Mouse (Mus musculus) limb, embryonic 10.5 days (tissue): ENCODE data around the gene Mansc1. TPM values are rescaled to one million over a fixed set of nuclear protein-coding genes. Genes with fewer than 3 reads are reported as not detected.

ENCODE experiments used
- DNase-seq: peaks from one replicate; pipeline ENCODE4 v3.0.0-alpha.2; 2017; ENCODE audit warnings: low spot score
- H3K27ac ChIP-seq: fragments of 300-500 bp; sonication (generic); 2 replicates; pipeline ENCODE4 v1.5.1; 2016; ENCODE audit warnings: mild to moderate bottlenecking
- H3K27me3 ChIP-seq: fragments of 300-500 bp; sonication (generic); 2 replicates; pipeline ENCODE4 v1.6.1; 2016; ENCODE audit warnings: low read depth, mild to moderate bottlenecking; ENCODE audit not compliant: poor library complexity, severe bottlenecking
- H3K36me3 ChIP-seq: fragments of 300-500 bp; sonication (generic); 2 replicates; pipeline ENCODE4 v1.6.1; 2016; ENCODE audit warnings: mild to moderate bottlenecking, moderate library complexity
- H3K4me1 ChIP-seq: fragments of 300-500 bp; sonication (generic); 2 replicates; pipeline ENCODE4 v1.6.1; 2016
- H3K4me3 ChIP-seq: fragments of 300-500 bp; sonication (generic); 2 replicates; pipeline ENCODE4 v1.5.1; 2016; ENCODE audit warnings: mild to moderate bottlenecking, moderate library complexity
- H3K9me3 ChIP-seq: fragments of 300-500 bp; sonication (generic); replicated peaks from 2 replicates; pipeline ENCODE4 v1.6.1; 2016; ENCODE audit warnings: mild to moderate bottlenecking
- WGBS: fragments of 180-500 bp; shearing (Covaris S2); methylation state at CpG from one replicate; pipeline ENCODE4 v1.1.7; 2016; 5-methylcytosine and 5-hydroxymethylcytosine counted together
- polyA plus RNA-seq: library from polyadenylated mRNA; unstranded; fragments of >200 nt; fragmentation: Nextera tagmentation; extraction: Ambion mirVana; gene quantifications from 2 replicates; pipeline ENCODE4 v1.2.1, GENCODE M21; 2016

The Mansc1 gene
- polyA plus RNA-seq, 1 experiment from 2014 or later, result 0.33 TPM

GRCm38 (mm10) chr6:134606540-134606939 lies 25.7 kb downstream of the Mansc1 start:
- no peaks in the 10 kb centered on the region for H3K27me3 ChIP-seq
- no peaks in the 10 kb centered on the region for H3K36me3 ChIP-seq
- H3K4me3 ChIP-seq, result no peak overlapping the region
- no peaks in the 10 kb centered on the region for H3K9me3 ChIP-seq
- no peak for DNase-seq
- peak overlapping the region; percentile 51 for H3K27ac ChIP-seq
- H3K4me1 ChIP-seq, result peaks cover 30% of the 10 kb centered on the region
- WGBS, result 60% methylated on average over 6 of the region's 6 CpGs

DNA sequence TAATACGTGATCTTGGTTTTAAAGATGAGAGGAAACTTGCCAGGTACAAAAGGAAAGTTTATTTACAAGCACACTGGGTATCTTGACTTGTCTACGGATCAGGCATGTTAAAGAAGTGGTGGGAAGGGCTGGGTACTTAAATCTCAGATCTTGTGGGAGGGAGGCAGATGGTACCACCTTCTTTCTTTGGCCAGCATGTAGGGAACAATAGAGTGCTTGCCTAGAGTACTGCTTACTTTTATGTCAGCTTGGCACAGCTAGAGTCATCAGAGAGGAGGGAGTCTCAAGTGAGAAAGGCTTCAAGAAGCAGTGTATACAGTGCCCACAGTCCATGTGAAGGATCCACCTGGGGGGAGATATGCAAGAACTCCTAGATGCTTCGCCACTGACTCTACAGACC lies 27.1 kb downstream of the Mansc1 start:
- Histone ChIP-seq H3K4me3 (no peak overlapping the region), H3K4me1 (peaks cover 38% of the 10 kb centered on the region), H3K27ac (no peak overlapping the region), H3K36me3 (no peaks in the 10 kb centered on the region), H3K9me3 (no peaks in the 10 kb centered on the region), H3K27me3 (no peaks in the 10 kb centered on the region)
- WGBS, result 85% methylated on average over 3 of the region's 3 CpGs
- DNase-seq, result no peak

DNA sequence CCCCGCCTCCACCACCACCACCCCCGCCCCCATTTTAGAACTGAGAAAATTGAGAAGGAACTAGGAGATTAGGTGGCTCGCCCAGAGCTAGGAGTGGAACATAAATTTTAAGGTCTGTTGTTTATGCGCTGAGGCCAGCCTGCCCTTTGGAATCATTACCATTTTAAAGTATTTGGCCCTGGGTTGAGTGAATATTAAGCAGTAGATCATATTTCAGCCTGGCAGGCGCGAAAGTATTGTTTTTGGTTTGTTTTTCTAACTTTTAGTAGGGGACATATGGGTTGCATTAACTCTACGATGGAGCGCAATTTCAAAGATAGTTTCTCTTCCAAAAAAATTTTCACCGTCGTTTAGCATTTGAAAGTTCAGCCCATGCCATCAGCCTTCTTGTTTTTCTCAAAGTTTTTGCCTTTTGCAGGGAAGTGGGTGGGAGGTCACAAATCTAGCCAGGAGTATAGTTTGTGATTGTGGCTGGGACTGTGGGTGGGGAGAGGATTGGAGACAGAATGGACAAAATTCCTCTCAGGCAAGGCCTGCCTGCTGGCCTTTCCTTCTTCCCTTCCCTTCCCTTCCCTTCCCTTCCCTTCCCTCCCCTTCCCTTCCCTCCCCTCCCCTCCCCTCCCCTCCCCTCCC lies 29.8 kb downstream of the Mansc1 start:
- no peak for DNase-seq
- 23% methylated on average over 10 of the region's 10 CpGs for WGBS
- peak overlapping the region; percentile 57 for H3K27ac ChIP-seq

GRCm38 (mm10) chr6:134601766-134602165 lies 30.5 kb downstream of the Mansc1 start:
- Histone ChIP-seq H3K4me1 (peaks cover 32% of the 10 kb centered on the region), H3K27me3 (no peaks in the 10 kb centered on the region), H3K9me3 (no peaks in the 10 kb centered on the region), H3K36me3 (no peaks in the 10 kb centered on the region), H3K4me3 (peak overlapping the region; percentile 24; the same call in 1 of the 2 replicates), H3K27ac (peak overlapping the region; percentile 73)
- WGBS, result 36% methylated on average over 3 of the region's 3 CpGs
- no peak for DNase-seq

More for the DNA sequence above, 29.8 kb downstream of the Mansc1 start:
- H3K27me3 ChIP-seq, result no peaks in the 10 kb centered on the region
- no peaks in the 10 kb centered on the region for H3K36me3 ChIP-seq
- H3K9me3 ChIP-seq, result no peaks in the 10 kb centered on the region
- peak overlapping the region; percentile 15; the same call in 1 of the 2 replicates for H3K4me3 ChIP-seq
- peaks cover 38% of the 10 kb centered on the region for H3K4me1 ChIP-seq

DNA sequence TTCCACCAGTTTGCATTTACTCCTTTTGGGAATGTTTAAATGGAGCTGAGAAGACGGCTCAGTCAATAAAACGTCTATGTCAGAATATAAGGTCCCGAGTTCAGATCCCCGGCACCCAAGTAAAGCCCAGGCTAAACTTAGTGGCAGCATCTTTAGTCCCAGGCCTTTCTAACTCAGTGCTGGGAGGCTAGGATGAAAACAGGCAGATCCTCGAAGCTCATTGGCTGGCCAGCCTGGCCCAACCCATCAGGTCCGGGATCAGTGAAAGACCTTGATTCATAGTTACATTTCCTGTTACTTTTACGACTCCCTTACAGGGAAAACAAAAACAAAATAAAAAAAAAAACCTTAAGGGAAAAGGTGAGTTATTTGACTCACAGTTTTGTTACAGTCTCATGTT lies 31.2 kb downstream of the Mansc1 start:
- H3K27me3 ChIP-seq, result no peaks in the 10 kb centered on the region
- H3K4me3 ChIP-seq, result no peak overlapping the region
- WGBS, result 58% methylated on average over 7 of the region's 7 CpGs
- peak overlapping the region; percentile 73; the same call in 1 of the 2 replicates for H3K27ac ChIP-seq
- no peaks in the 10 kb centered on the region for H3K9me3 ChIP-seq
- H3K4me1 ChIP-seq, result peaks cover 25% of the 10 kb centered on the region
- H3K36me3 ChIP-seq, result no peaks in the 10 kb centered on the region
- no peak for DNase-seq

GRCm38 (mm10) chr6:134599239-134599638 lies 33.0 kb downstream of the Mansc1 start:
- no peaks in the 10 kb centered on the region for H3K27me3 ChIP-seq
- DNase-seq, result no peak
- peaks cover 25% of the 10 kb centered on the region for H3K4me1 ChIP-seq
- no peaks in the 10 kb centered on the region for H3K9me3 ChIP-seq
- no peak overlapping the region for H3K27ac ChIP-seq
- no peaks in the 10 kb centered on the region for H3K36me3 ChIP-seq
- no peak overlapping the region for H3K4me3 ChIP-seq
- WGBS, result 91% methylated on average over 1 of the region's 1 CpGs

DNA sequence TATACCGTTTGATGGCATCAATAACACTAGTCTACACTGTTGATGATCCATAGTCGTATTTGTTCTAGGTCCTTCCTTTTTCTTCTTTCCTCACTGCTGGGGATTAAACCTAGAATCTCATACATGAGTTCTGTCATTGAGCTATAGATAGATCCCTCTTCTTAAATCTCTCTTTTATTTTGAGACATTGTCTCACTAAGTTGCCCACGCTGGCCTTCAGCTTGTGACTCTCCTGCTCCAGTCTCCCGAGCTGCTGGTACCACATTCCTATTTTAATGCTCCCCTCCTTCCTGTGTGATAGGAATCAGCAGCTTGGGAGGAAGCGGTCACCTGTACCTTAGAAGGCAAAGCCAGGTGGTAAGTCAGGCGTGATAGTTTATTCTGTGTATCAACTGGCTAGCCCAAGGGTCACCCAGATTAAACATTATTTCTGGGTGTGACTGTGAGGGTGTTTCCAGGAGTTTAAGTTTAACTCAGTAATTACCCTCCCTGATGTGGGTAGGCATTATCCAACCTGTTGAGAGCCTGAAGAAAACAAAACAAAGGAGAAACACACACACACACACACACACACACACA lies 34.5 kb downstream of the Mansc1 start:
- Histone ChIP-seq H3K4me1 (peaks cover 19% of the 10 kb centered on the region), H3K9me3 (no peaks in the 10 kb centered on the region), H3K27me3 (no peaks in the 10 kb centered on the region), H3K27ac (no peak overlapping the region), H3K4me3 (no peak overlapping the region), H3K36me3 (no peaks in the 10 kb centered on the region)
- DNase-seq, result no peak
- WGBS, result 86% methylated on average over 6 of the region's 6 CpGs

- WGBS, result 84% methylated on average over 21 of the region's 21 CpGs
- Histone ChIP-seq H3K27ac (no peak overlapping the region), H3K4me1 (no peaks in the 10 kb centered on the region), H3K27me3 (no peaks in the 10 kb centered on the region), H3K36me3 (no peaks in the 10 kb centered on the region), H3K4me3 (no peak overlapping the region), H3K9me3 (no peaks in the 10 kb centered on the region)
- no peak for DNase-seq
These were observed 37.5 kb downstream of the Mansc1 start for GRCm38 (mm10) chr6:134594569-134595442.

DNA sequence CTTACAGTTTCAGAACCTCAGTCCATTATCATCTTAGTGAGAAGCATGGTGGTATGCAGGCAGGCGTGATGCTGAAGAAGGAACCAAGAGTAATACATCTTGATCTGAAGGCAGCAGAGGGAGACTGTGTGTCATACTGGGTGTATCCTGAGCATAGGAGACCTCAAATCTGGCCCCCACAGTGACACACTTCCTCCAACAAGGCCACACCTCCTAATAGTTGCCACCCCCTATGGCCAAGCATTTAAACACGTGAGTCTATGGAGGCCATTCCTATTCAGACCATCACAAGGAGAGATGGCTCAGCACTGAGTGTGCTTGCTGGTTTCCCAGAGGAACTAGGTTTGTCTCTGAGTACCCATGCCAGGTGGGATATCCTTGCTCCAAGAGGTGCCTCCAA lies 40.7 kb downstream of the Mansc1 start:
- Histone ChIP-seq H3K36me3 (no peaks in the 10 kb centered on the region), H3K9me3 (no peaks in the 10 kb centered on the region), H3K27me3 (no peaks in the 10 kb centered on the region), H3K27ac (no peak overlapping the region), H3K4me3 (no peak overlapping the region), H3K4me1 (0 out of 2 replicates have a peak, but pooled peaks cover 5% of the 10 kb centered on the region)
- WGBS, result 83% methylated on average over 2 of the region's 2 CpGs
- no peak for DNase-seq

- 0 out of 2 replicates have a peak, but pooled peaks cover 5% of the 10 kb centered on the region for H3K4me1 ChIP-seq
- WGBS, result 81% methylated on average over 5 of the region's 5 CpGs
- no peaks in the 10 kb centered on the region for H3K27me3 ChIP-seq
- no peaks in the 10 kb centered on the region for H3K36me3 ChIP-seq
- H3K9me3 ChIP-seq, result no peaks in the 10 kb centered on the region
- no peak overlapping the region for H3K27ac ChIP-seq
- no peak for DNase-seq
- H3K4me3 ChIP-seq, result no peak overlapping the region
These were observed 46.0 kb downstream of the Mansc1 start for GRCm38 (mm10) chr6:134586241-134586640.

- Histone ChIP-seq H3K4me3 (no peak overlapping the region), H3K27ac (no peak overlapping the region), H3K36me3 (no peaks in the 10 kb centered on the region), H3K4me1 (0 out of 2 replicates have a peak, but pooled peaks cover 5% of the 10 kb centered on the region), H3K27me3 (no peaks in the 10 kb centered on the region), H3K9me3 (no peaks in the 10 kb centered on the region)
- no peak for DNase-seq
- 98% methylated on average over 2 of the region's 2 CpGs for WGBS
These were observed 47.7 kb downstream of the Mansc1 start for GRCm38 (mm10) chr6:134584616-134585015.

DNA sequence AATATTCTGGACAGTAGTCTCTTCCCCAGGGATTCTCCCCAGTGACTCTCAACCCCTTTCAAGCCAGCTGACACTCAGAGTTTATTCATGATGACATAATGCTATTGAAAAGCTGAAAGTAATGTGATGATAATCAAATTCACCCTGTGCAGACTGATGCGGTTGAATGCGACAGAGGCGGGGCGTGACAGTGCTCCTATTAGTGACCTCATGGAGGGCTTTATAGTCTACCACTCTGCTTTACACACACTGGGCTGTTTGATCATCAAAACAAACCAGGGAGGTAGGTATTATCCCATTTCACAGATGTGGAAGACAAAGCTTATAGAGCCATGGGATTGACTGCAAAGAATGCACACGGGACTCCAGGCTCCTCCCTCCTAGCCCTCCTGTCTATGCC lies 50.2 kb downstream of the Mansc1 start:
- Histone ChIP-seq H3K27ac (no peak overlapping the region), H3K4me3 (no peak overlapping the region), H3K36me3 (no peaks in the 10 kb centered on the region), H3K4me1 (no peaks in the 10 kb centered on the region), H3K9me3 (no peaks in the 10 kb centered on the region), H3K27me3 (no peaks in the 10 kb centered on the region)
- no peak for DNase-seq
- WGBS, result 90% methylated on average over 5 of the region's 5 CpGs

DNA sequence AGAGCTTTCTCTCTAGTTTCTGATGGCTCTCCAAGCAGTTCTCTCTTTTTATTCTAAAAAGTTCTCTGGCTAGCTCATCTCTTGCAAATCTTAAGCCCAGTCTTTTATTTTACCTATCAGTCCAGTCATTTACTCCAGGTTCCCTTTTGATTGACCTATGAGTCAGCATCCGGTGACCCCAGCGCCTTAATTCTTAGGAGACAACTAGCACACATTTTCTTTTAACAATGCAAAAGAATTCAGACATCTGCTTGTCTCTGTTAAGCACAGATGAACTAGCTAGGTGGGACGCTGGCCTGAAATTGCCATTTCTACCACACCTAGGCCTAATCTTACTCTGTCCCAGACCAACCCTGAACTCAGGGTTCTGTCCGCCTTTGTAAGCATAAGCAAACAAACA lies 52.8 kb downstream of the Mansc1 start:
- DNase-seq, result no peak
- Histone ChIP-seq H3K4me1 (no peaks in the 10 kb centered on the region), H3K9me3 (no peaks in the 10 kb centered on the region), H3K27ac (no peak overlapping the region), H3K36me3 (no peaks in the 10 kb centered on the region), H3K4me3 (no peak overlapping the region), H3K27me3 (no peaks in the 10 kb centered on the region)
- WGBS, result 91% methylated on average over 4 of the region's 4 CpGs
